Mouse (Mus musculus) ES-Bruce4 (cell line): ENCODE results near the gene Hsf4.

ENCODE experiments used
- CTCF ChIP-seq: IDR thresholded peaks from one replicate; pipeline ENCODE4 v1.8.1; 2011; ENCODE audit warnings: low read depth, low read length
- POLR2A ChIP-seq: IDR thresholded peaks from one replicate; pipeline ENCODE4 v1.8.1; 2011; ENCODE audit warnings: low read length; ENCODE audit not compliant: insufficient read depth

GRCm38 (mm10) chr8:105298351-105299252 is 29.0 kb downstream of the Hsf4 start:
- TF ChIP-seq POLR2A (no peak), CTCF (no peak)
